Mouse (Mus musculus) liver, postnatal 0 days (tissue): ENCODE results near the gene Zic2.

Source experiments
- CTCF ChIP-seq: sonication (generic); IDR thresholded peaks from 2 replicates; pipeline ENCODE4 v1.5.1; 2016; ENCODE audit warnings: antibody characterized with exemption, low read depth
- EP300 ChIP-seq: IDR thresholded peaks from 2 replicates; pipeline ENCODE4 v1.6.1; 2016; ENCODE audit warnings: antibody characterized with exemption, low read depth, mild to moderate bottlenecking

DNA sequence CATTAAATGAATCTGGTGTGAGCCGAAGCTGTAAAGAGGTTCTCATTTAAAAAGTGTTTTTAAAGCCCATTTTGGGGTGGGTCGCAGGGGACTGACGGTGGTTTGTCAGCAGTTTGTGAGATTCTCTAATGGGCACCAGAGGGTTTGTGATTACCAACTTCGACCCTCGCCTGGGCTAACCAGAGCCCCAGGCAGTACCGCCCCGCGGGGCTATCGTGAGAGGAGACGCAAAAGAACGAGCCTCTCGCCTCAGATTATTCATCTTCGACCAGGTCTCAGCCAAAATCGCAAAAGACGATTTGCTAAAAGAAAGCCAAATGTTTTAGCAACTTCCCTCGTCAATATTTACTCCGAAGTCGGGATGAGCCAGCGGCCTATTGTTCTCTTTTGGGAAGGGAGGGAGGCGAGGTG lies 2.0 kb downstream of the Zic2 start:
- no peak for TF ChIP-seq CTCF
- no peak for TF ChIP-seq EP300
